Mouse (Mus musculus): ENCODE measurements around the gene Fam160a1. TPM values are rescaled to one million over a fixed set of nuclear protein-coding genes. Genes with fewer than 3 reads are reported as not detected.

Gene Fam160a1
- polyA plus RNA-seq, 1 experiment from 2014 or later = 1.4 TPM

GRCm38 (mm10) chr3:85773886-85774285 lies 43.2 kb downstream of the Fam160a1 start:
- WGBS = 60% methylated on average over 4 of the region's 4 CpGs
- no peak overlapping the region for H3K9ac ChIP-seq (replicated peaks; ENCODE audit: low read depth, low read length)
- H3K4me2 ChIP-seq (ENCODE audit: low read length) = no peak overlapping the region
- H3K9me3 ChIP-seq (ENCODE audit: control insufficient read depth, low read length) = no peaks in the 10 kb centered on the region
- H3K36me3 ChIP-seq (ENCODE audit: control insufficient read depth, insufficient read depth) = no peaks in the 10 kb centered on the region
- peaks cover 8% of the 10 kb centered on the region for H3K4me1 ChIP-seq (replicated peaks; ENCODE audit: control insufficient read depth, insufficient read depth, low read length)
- H3K27ac ChIP-seq (ENCODE audit: low read length) = no peak overlapping the region
- ATAC-seq = peak; percentile 53
- no peaks in the 10 kb centered on the region for H3K27me3 ChIP-seq (replicated peaks; ENCODE audit: control insufficient read depth, insufficient read depth, low read length)
- no peak overlapping the region for H3K4me3 ChIP-seq (replicated peaks; ENCODE audit: low read length)

- peaks cover 8% of the 10 kb centered on the region for H3K4me1 ChIP-seq (replicated peaks; ENCODE audit: control insufficient read depth, insufficient read depth, low read length)
- peak; percentile 29; the same call in 1 of the 2 replicates for ATAC-seq
- H3K27ac ChIP-seq (ENCODE audit: low read length) = no peak overlapping the region
- no peak overlapping the region for H3K9ac ChIP-seq (replicated peaks; ENCODE audit: low read depth, low read length)
- no peaks in the 10 kb centered on the region for H3K27me3 ChIP-seq (replicated peaks; ENCODE audit: control insufficient read depth, insufficient read depth, low read length)
- no peaks in the 10 kb centered on the region for H3K36me3 ChIP-seq (ENCODE audit: control insufficient read depth, insufficient read depth)
- WGBS = 38% methylated on average over 3 of the region's 3 CpGs
- H3K9me3 ChIP-seq (ENCODE audit: control insufficient read depth, low read length) = no peaks in the 10 kb centered on the region
- H3K4me3 ChIP-seq (replicated peaks; ENCODE audit: low read length) = no peak overlapping the region
- no peak overlapping the region for H3K4me2 ChIP-seq (ENCODE audit: low read length)
These were observed 43.7 kb downstream of the Fam160a1 start for GRCm38 (mm10) chr3:85773425-85773824.

DNA sequence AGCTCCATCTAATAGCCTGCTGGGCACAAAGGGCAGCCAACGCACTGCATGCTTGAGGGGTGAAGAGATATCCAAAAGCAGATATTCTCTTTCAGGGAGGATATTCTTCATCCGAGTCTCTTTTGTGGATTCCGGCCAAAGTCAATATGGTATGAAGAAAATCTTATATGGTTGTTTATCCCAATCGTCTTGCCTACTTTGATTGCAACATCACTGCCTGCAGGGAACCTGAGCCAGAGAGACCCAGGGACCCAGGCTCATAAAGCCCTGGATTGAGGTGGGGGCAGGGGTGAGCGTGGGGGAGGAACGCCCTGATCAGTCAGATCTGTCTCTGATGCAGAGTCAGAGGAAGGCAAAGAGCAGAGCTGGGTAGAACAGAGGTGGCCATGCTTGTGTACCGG lies 52.2 kb downstream of the Fam160a1 start:
- Histone ChIP-seq H3K27ac (ENCODE audit: low read length) (peak overlapping the region; percentile 58; the same call in 1 of the 2 replicates), H3K9ac (replicated peaks; ENCODE audit: low read depth, low read length) (no peak overlapping the region), H3K36me3 (ENCODE audit: control insufficient read depth, insufficient read depth) (no peaks in the 10 kb centered on the region), H3K9me3 (ENCODE audit: control insufficient read depth, low read length) (no peaks in the 10 kb centered on the region), H3K27me3 (replicated peaks; ENCODE audit: control insufficient read depth, insufficient read depth, low read length) (no peaks in the 10 kb centered on the region), H3K4me2 (ENCODE audit: low read length) (no peak overlapping the region), H3K4me3 (replicated peaks; ENCODE audit: low read length) (no peak overlapping the region), H3K4me1 (replicated peaks; ENCODE audit: control insufficient read depth, insufficient read depth, low read length) (peaks cover 12% of the 10 kb centered on the region)
- no peak for ATAC-seq
- WGBS = 31% methylated on average over 7 of the region's 7 CpGs

GRCm38 (mm10) chr3:85764008-85764834 lies 52.9 kb downstream of the Fam160a1 start:
- Histone ChIP-seq H3K9me3 (ENCODE audit: control insufficient read depth, low read length) (no peaks in the 10 kb centered on the region), H3K4me2 (ENCODE audit: low read length) (peak overlapping the region; percentile 20)

DNA sequence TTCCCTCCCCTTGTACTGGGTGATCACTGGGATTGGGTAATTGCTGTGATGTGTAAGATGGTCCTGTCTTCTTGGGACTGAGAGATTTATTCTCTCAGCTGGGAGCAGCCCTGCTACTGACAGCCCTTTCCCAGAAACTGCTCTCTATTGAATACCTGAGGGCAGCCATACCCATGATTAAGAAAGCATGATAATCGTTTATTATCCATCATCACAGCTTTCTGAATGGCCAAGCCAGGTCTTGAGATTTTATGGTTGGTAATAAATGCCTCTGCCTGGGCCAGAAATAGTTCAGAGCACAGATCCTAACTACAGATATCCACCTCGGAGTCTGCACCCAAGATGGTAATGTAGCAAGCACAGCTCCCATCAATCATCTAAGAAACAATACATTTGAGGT lies 59.1 kb downstream of the Fam160a1 start:
- H3K4me1 ChIP-seq (replicated peaks; ENCODE audit: control insufficient read depth, insufficient read depth, low read length) = no peaks in the 10 kb centered on the region; the same call in none of the 2 replicates
- H3K4me2 ChIP-seq (ENCODE audit: low read length) = no peak overlapping the region
- no peak overlapping the region for H3K27ac ChIP-seq (ENCODE audit: low read length)
- no peaks in the 10 kb centered on the region for H3K27me3 ChIP-seq (replicated peaks; ENCODE audit: control insufficient read depth, insufficient read depth, low read length)
- H3K9ac ChIP-seq (replicated peaks; ENCODE audit: low read depth, low read length) = no peak overlapping the region
- H3K36me3 ChIP-seq (ENCODE audit: control insufficient read depth, insufficient read depth) = no peaks in the 10 kb centered on the region
- 84% methylated on average over 2 of the region's 2 CpGs for WGBS
- no peak overlapping the region for H3K4me3 ChIP-seq (replicated peaks; ENCODE audit: low read length)
- no peaks in the 10 kb centered on the region for H3K9me3 ChIP-seq (ENCODE audit: control insufficient read depth, low read length)
- no peak for ATAC-seq

More at GRCm38 (mm10) chr3:85764008-85764834, 52.9 kb downstream of the Fam160a1 start:
- Histone ChIP-seq H3K27me3 (replicated peaks; ENCODE audit: control insufficient read depth, insufficient read depth, low read length) (no peaks in the 10 kb centered on the region), H3K4me3 (replicated peaks; ENCODE audit: low read length) (no peak overlapping the region), H3K4me1 (replicated peaks; ENCODE audit: control insufficient read depth, insufficient read depth, low read length) (peaks cover 12% of the 10 kb centered on the region), H3K36me3 (ENCODE audit: control insufficient read depth, insufficient read depth) (no peaks in the 10 kb centered on the region), H3K9ac (replicated peaks; ENCODE audit: low read depth, low read length) (no peak overlapping the region), H3K27ac (ENCODE audit: low read length) (peak overlapping the region; percentile 58; the same call in 1 of the 2 replicates)
- WGBS = 5% methylated on average over 18 of the region's 18 CpGs
- ATAC-seq = peak; percentile 91

- Histone ChIP-seq H3K4me2 (ENCODE audit: low read length) (no peak overlapping the region), H3K9me3 (ENCODE audit: control insufficient read depth, low read length) (no peaks in the 10 kb centered on the region), H3K4me1 (replicated peaks; ENCODE audit: control insufficient read depth, insufficient read depth, low read length) (no peaks in the 10 kb centered on the region; the same call in none of the 2 replicates), H3K4me3 (replicated peaks; ENCODE audit: low read length) (no peak overlapping the region), H3K9ac (replicated peaks; ENCODE audit: low read depth, low read length) (no peak overlapping the region), H3K27me3 (replicated peaks; ENCODE audit: control insufficient read depth, insufficient read depth, low read length) (no peaks in the 10 kb centered on the region), H3K27ac (ENCODE audit: low read length) (no peak overlapping the region), H3K36me3 (ENCODE audit: control insufficient read depth, insufficient read depth) (no peaks in the 10 kb centered on the region)
- WGBS = 93% methylated on average over 4 of the region's 4 CpGs
- ATAC-seq = no peak
These were observed 59.7 kb downstream of the Fam160a1 start for GRCm38 (mm10) chr3:85757435-85757834.

DNA sequence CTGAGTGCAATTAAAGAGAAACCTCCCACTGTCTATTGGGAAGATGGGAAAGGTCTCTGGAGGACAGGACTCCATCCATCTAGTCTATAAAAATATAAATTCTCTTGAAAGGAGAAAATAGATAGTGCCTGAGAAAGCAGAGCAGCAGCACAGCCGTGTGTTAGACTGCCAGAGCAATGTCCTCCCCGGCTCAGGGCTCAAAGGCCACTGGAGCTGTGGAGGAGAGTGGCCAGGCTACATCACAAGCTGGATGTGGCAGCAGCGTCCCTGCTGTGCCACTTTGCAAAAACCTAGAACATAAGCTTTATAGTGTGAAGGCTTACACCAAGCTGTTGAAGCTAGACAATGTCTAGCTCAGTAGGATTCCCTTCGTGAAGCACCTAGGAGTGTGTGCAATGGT lies 67.7 kb downstream of the Fam160a1 start:
- Histone ChIP-seq H3K27me3 (replicated peaks; ENCODE audit: control insufficient read depth, insufficient read depth, low read length) (no peaks in the 10 kb centered on the region), H3K4me2 (ENCODE audit: low read length) (no peak overlapping the region), H3K9ac (replicated peaks; ENCODE audit: low read depth, low read length) (no peak overlapping the region), H3K27ac (ENCODE audit: low read length) (no peak overlapping the region), H3K4me1 (replicated peaks; ENCODE audit: control insufficient read depth, insufficient read depth, low read length) (peaks cover 2% of the 10 kb centered on the region), H3K9me3 (ENCODE audit: control insufficient read depth, low read length) (no peaks in the 10 kb centered on the region), H3K36me3 (ENCODE audit: control insufficient read depth, insufficient read depth) (no peaks in the 10 kb centered on the region), H3K4me3 (replicated peaks; ENCODE audit: low read length) (no peak overlapping the region)
- ATAC-seq = no peak
- WGBS = 44% methylated on average over 4 of the region's 4 CpGs

DNA sequence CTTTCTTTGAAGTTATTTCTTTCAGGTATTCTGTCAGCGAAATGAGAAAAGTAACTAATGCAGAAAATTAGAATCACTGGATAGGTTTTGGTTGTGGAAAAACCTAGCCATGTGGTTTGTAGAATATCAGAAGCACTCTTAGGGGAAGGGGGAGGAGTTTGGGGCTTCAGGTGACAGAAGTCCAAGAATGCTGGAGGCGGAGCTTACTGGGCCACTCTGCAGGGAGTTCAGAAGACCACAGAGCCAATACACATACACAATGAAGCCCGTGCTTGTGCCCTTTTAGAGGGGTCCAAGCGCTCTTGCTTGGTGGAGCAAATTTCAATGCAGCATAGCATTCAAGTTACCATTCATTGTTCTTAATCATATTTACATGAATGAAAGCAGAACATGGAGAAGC lies 68.2 kb downstream of the Fam160a1 start:
- Histone ChIP-seq H3K27ac (ENCODE audit: low read length) (no peak overlapping the region), H3K4me3 (replicated peaks; ENCODE audit: low read length) (no peak overlapping the region), H3K36me3 (ENCODE audit: control insufficient read depth, insufficient read depth) (no peaks in the 10 kb centered on the region), H3K9me3 (ENCODE audit: control insufficient read depth, low read length) (no peaks in the 10 kb centered on the region), H3K27me3 (replicated peaks; ENCODE audit: control insufficient read depth, insufficient read depth, low read length) (no peaks in the 10 kb centered on the region), H3K9ac (replicated peaks; ENCODE audit: low read depth, low read length) (no peak overlapping the region), H3K4me1 (replicated peaks; ENCODE audit: control insufficient read depth, insufficient read depth, low read length) (peaks cover 2% of the 10 kb centered on the region), H3K4me2 (ENCODE audit: low read length) (no peak overlapping the region)
- ATAC-seq = no peak
- 19% methylated on average over 4 of the region's 4 CpGs for WGBS

- WGBS = 42% methylated on average over 4 of the region's 4 CpGs
- ATAC-seq = no peak
- H3K27me3 ChIP-seq (replicated peaks; ENCODE audit: control insufficient read depth, insufficient read depth, low read length) = no peaks in the 10 kb centered on the region
- H3K4me1 ChIP-seq (replicated peaks; ENCODE audit: control insufficient read depth, insufficient read depth, low read length) = peaks cover 2% of the 10 kb centered on the region; the same call in 1 of the 2 replicates
- no peak overlapping the region for H3K9ac ChIP-seq (replicated peaks; ENCODE audit: low read depth, low read length)
- no peak overlapping the region for H3K4me2 ChIP-seq (ENCODE audit: low read length)
- H3K4me3 ChIP-seq (replicated peaks; ENCODE audit: low read length) = no peak overlapping the region
- H3K9me3 ChIP-seq (ENCODE audit: control insufficient read depth, low read length) = no peaks in the 10 kb centered on the region
- no peaks in the 10 kb centered on the region for H3K36me3 ChIP-seq (ENCODE audit: control insufficient read depth, insufficient read depth)
- H3K27ac ChIP-seq (ENCODE audit: low read length) = no peak overlapping the region
These were observed 71.0 kb downstream of the Fam160a1 start for GRCm38 (mm10) chr3:85746116-85746515.

Measured in forebrain, embryonic 16.5 days (tissue).